Comparison of ENCODE assay signal across 12 mouse cellular contexts in genomic region chr7:28781261-28781663, GRCm38 (mm10). TPM values are rescaled to one million over a fixed set of nuclear protein-coding genes. Genes with fewer than 3 reads are reported as not detected.
DNase-seq lines count a peak whose midpoint lies in the region; ATAC-seq lines count a peak whose summit lies in the region.
"Had no signal": no experiment of that assay in that cellular context is flagged by ENCODE, and none has a peak within 500 bp of the region (broad histone marks: within the 10 kb centered on the region; RNA-seq: fewer than 3 reads in every experiment).

No protein-coding gene starts in this region.

- DNase-seq in liver: no peak
- peak; percentile 30 for DNase-seq in brain, adult 2 months (ENCODE audit: low read depth, low spot score)
- DNase-seq in thymus, postnatal 0 days (ENCODE audit: low spot score): peak; percentile 93
- no peak for DNase-seq in kidney, adult 9 months
- DNase-seq in gastrocnemius, adult 8-10 months (ENCODE audit: low spot score in 2 of 2): no peak
- DNase-seq: midbrain, embryonic 14.5 days had no signal

- no peak overlapping the region for H3K9ac ChIP-seq in liver, embryonic 15.5 days
- H3K9ac ChIP-seq: embryonic facial prominence, embryonic 13.5 days had no signal

- no peak overlapping the region for H3K4me3 ChIP-seq in liver, embryonic 15.5 days (replicated peaks)
- H3K4me3 ChIP-seq: embryonic facial prominence, embryonic 13.5 days had no signal

- WGBS in liver, embryonic 15.5 days (ENCODE audit: insufficient replicate concordance): 66% methylated on average over 8 of the region's 8 CpGs

- H3K36me3 ChIP-seq in liver, embryonic 15.5 days (replicated peaks): 0 out of 2 replicates have a peak, but pooled peaks cover 4% of the 10 kb centered on the region

- H3K4me2 ChIP-seq in liver, embryonic 15.5 days: no peak overlapping the region
- H3K4me2 ChIP-seq: embryonic facial prominence, embryonic 13.5 days had no signal

- H3K27me3 ChIP-seq in liver, embryonic 15.5 days: no peaks in the 10 kb centered on the region
- H3K27me3 ChIP-seq: embryonic facial prominence, embryonic 13.5 days; Patski had no signal

- no peak for ATAC-seq in liver, embryonic 15.5 days (ENCODE audit: insufficient read depth)
- ATAC-seq in megakaryocyte-erythroid progenitor cell, adult 5-6 weeks (replicated peaks; ENCODE audit: low FRiP score, low TSS enrichment, poor library complexity, severe bottlenecking): peak; percentile 24; the same call in 1 of the 2 replicates
- ATAC-seq: Patski had no signal

- peak overlapping the region; percentile 14; the same call in 1 of the 2 replicates for H3K27ac ChIP-seq in liver, embryonic 15.5 days (replicated peaks)
- H3K27ac ChIP-seq: embryonic facial prominence, embryonic 13.5 days had no signal

- H3K4me1 ChIP-seq in liver, embryonic 15.5 days (replicated peaks): peaks cover 18% of the 10 kb centered on the region

- no peaks in the 10 kb centered on the region for H3K9me3 ChIP-seq in liver, embryonic 15.5 days (replicated peaks)
- H3K9me3 ChIP-seq: embryonic facial prominence, embryonic 13.5 days had no signal

RNA-seq across cellular contexts. Expression of gene Rinl, which starts 7.5 kb away (rescaled TPM):
- 9.4 and 10.2 TPM in 2 replicates for polyA plus RNA-seq in liver, embryonic 15.5 days (2015; fragmentation: Nextera tagmentation; extraction: Ambion mirVana)
- total RNA-seq in megakaryocyte-erythroid progenitor cell, adult 5-6 weeks (2014; fragmentation: Nextera tagmentation): 21.5 and 26.4 TPM in 2 replicates
- total RNA-seq in megakaryocyte-erythroid progenitor cell, adult 5-6 weeks (2017): 17.9 and 24.5 TPM in 2 replicates
- 75.9 and 105 TPM in 2 replicates for polyA plus RNA-seq in thymus, postnatal 0 days (2015; fragmentation: Nextera tagmentation; extraction: Ambion mirVana)
- total RNA-seq in gastrocnemius, adult 8-10 months (2022): under 1 TPM in 3 of 4 experiments, not detected in 1; 0.27 to 0.70 (median 0.56) TPM

RNA-seq across cellular contexts. Expression of gene Nfkbib, which starts 13.9 kb away (rescaled TPM):
- 29.4 and 33.3 TPM in 2 replicates for polyA plus RNA-seq in liver, embryonic 15.5 days (2015; fragmentation: Nextera tagmentation; extraction: Ambion mirVana)
- total RNA-seq in megakaryocyte-erythroid progenitor cell, adult 5-6 weeks (2014; fragmentation: Nextera tagmentation): 34.3 and 39.7 TPM in 2 replicates
- total RNA-seq in megakaryocyte-erythroid progenitor cell, adult 5-6 weeks (2017): 10.3 and 12.8 TPM in 2 replicates
- polyA plus RNA-seq in thymus, postnatal 0 days (2015; fragmentation: Nextera tagmentation; extraction: Ambion mirVana): 70.0 and 74.9 TPM in 2 replicates
- 10 to 100 TPM; 28.5 to 34.2 (median 31.2) TPM for total RNA-seq in gastrocnemius, adult 8-10 months (2022)

RNA-seq across cellular contexts. Expression of gene Sirt2, which starts 14.7 kb away (rescaled TPM):
- polyA plus RNA-seq in liver, embryonic 15.5 days (2015; fragmentation: Nextera tagmentation; extraction: Ambion mirVana): 25.9 and 26.0 TPM in 2 replicates
- total RNA-seq in megakaryocyte-erythroid progenitor cell, adult 5-6 weeks (2014; fragmentation: Nextera tagmentation): 85.8 and 107 TPM in 2 replicates
- 41.4 and 49.7 TPM in 2 replicates for total RNA-seq in megakaryocyte-erythroid progenitor cell, adult 5-6 weeks (2017)
- 57.2 and 63.9 TPM in 2 replicates for polyA plus RNA-seq in thymus, postnatal 0 days (2015; fragmentation: Nextera tagmentation; extraction: Ambion mirVana)
- 100 to 1,000 TPM in 1 of 4 experiments, 10 to 100 TPM in 3; 94.9 to 105 (median 96.4) TPM for total RNA-seq in gastrocnemius, adult 8-10 months (2022)

RNA-seq across cellular contexts. Expression of gene Ccer2, which starts 25.3 kb away (rescaled TPM):
- polyA plus RNA-seq in liver, embryonic 15.5 days (2015; fragmentation: Nextera tagmentation; extraction: Ambion mirVana): not detected in 2 replicates
- not detected in 2 replicates for total RNA-seq in megakaryocyte-erythroid progenitor cell, adult 5-6 weeks (2014; fragmentation: Nextera tagmentation)
- not detected in 2 replicates for total RNA-seq in megakaryocyte-erythroid progenitor cell, adult 5-6 weeks (2017)
- 0.26 and 0.45 TPM in 2 replicates for polyA plus RNA-seq in thymus, postnatal 0 days (2015; fragmentation: Nextera tagmentation; extraction: Ambion mirVana)
- total RNA-seq in gastrocnemius, adult 8-10 months (2022): not detected
- total RNA-seq: gastrocnemius, postnatal 14 days had no signal
- polyA plus RNA-seq: kidney, embryonic 14.5 days; Patski had no signal

RNA-seq across cellular contexts. Expression of gene Hnrnpl, which starts 27.1 kb away (rescaled TPM):
- 79.3 and 86.9 TPM in 2 replicates for polyA plus RNA-seq in liver, embryonic 15.5 days (2015; fragmentation: Nextera tagmentation; extraction: Ambion mirVana)
- 437 and 487 TPM in 2 replicates for total RNA-seq in megakaryocyte-erythroid progenitor cell, adult 5-6 weeks (2014; fragmentation: Nextera tagmentation)
- total RNA-seq in megakaryocyte-erythroid progenitor cell, adult 5-6 weeks (2017): 350 and 619 TPM in 2 replicates
- 285 and 358 TPM in 2 replicates for polyA plus RNA-seq in thymus, postnatal 0 days (2015; fragmentation: Nextera tagmentation; extraction: Ambion mirVana)
- total RNA-seq in gastrocnemius, adult 8-10 months (2022): 100 to 1,000 TPM; 105 to 116 (median 109) TPM

Comparison
In these comparisons a context has a peak if more than half of its experiments do, and no peak if none do; other contexts are left out.
1. DNase-seq: peak in brain, adult 2 months (single experiment) and thymus, postnatal 0 days (single experiment); none in liver (single experiment), kidney, adult 9 months (single experiment) and gastrocnemius, adult 8-10 months (0 of 2).
2. RNA of gene Rinl, which starts 7.5 kb away (total RNA-seq): 17.9 to 26.4 TPM in megakaryocyte-erythroid progenitor cell, adult 5-6 weeks; 0.27 to 0.70 TPM in gastrocnemius, adult 8-10 months; every median in the first group is over 10 times any median in the second.